Mouse (Mus musculus) cerebellum, adult 9-10 months (tissue): ENCODE data around the gene Rgl1.

Experiments
- DNase-seq: peaks from one replicate; pipeline ENCODE4 v3.0.0; 2022

The Rgl1 gene

DNA sequence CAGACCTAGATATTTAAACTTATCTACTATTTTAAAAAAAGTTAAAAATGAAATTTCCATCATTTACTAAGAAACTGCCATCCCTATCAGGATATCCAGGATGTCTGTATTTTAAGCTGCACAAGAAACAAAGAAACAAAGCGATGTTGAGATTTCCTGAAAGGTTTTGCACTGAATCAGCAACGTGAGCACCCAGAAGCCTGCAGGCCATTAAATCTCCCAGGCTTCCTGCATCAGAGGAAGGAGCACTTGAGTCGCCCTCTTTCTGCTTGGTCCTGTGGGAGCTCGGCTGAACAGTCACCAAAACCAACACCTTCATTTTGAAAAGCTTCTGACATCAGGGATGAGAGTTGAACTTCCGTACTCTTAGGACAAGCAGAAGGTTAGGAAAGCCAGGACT lies 187.2 kb downstream of the Rgl1 start:
- DNase-seq, result no peak

DNA sequence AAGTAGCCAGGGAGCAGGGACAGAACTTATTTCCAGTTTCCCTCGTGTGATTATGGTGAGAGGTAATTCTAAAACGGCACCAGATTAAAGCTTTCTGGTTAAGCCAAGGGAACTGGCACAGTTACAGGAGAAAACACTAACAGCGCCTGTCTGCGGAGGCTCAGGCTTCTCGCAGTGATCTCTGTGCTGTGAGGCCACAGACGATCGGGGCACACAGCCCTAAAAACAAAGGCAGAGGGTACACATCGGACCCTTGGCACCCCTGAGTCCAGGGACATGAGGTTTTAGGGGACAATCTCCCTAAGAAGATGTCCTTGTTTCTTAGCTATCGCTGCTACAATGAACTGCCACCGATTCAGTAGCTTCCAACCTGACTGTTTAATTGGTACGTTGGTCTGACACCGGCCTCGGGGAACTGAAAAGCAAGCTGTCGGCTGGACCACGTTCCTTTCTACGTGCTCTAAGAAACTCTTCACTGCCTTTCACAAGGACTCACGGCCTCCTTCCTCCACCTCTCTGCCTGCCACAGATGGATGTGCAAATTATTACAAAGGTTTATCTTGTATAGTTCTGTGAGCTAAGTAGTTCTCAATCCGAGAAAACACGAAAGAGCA lies 187.9 kb downstream of the Rgl1 start:
- no peak for DNase-seq

DNA sequence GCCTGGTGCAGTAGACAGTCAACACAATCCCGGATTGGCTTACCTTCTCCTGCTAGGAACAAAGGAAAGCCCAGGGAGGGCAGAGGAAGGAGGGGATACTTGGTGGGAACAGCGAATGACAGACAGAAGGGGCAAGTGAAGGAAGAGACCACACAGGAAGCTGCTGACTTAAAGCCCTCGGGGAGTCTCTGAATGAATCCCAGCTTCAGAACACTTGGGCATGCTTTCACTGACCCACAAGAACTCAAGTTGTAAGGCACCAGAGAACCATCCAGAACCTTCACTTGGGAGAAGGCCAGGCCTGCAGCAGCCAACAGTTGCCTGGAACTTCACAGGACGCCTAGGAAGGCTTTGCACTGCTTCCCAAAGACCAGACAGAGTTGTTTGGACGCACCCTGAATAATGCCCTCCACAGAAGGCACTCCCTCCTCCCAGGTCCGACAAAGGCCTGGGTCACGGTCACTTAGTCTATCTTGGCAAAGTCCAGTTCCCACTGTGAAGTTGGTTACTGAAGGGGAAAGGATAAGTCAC lies 189.5 kb downstream of the Rgl1 start:
- peak; percentile 26 for DNase-seq

DNA sequence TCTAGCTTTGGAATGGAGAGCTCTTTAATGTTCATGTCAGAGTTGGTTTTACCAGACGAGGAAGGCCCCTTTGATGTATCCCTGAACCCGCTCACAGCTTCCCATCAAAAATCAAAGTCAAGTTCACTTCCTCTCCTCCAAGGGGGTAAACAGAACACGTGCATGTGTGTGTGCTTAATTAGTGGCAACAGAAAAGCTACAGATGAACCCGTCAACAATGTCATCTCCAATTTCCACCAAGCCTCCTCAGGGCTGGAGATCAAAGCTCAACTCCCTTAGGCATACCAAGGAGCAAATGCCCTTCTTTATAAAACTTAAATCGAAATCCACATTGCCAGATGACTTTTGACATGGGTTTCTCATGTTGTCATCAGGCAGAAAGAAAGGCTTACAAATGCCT lies 191.1 kb downstream of the Rgl1 start:
- no peak for DNase-seq

DNA sequence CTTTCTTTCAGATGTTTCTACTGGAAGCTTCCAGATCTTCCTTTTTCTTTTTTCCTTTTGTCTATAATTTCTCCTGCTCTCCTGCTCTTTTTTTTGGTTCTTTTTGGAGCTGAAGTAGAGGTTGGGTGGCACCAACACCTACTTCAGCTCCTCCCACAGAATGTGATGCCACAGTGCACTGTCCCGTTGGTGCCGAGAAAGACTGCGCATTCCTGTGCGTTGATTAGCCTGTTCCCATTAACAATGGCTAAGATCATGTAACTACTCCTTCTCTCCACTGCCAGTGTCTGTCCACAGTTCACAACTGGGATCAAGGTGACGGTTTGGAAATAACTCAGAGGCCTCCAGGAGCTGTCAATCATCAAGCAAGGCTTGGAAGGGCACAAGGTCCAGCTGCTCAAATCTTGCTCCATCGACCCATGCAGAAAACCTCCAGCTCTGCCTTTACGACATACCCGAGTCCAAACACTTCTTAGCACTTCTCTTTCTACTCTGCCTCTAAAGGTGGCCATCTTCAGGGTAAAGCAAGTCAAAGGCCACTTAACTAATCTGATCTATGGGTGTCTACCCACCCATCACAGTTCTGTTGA lies 192.6 kb downstream of the Rgl1 start:
- no peak for DNase-seq

DNA sequence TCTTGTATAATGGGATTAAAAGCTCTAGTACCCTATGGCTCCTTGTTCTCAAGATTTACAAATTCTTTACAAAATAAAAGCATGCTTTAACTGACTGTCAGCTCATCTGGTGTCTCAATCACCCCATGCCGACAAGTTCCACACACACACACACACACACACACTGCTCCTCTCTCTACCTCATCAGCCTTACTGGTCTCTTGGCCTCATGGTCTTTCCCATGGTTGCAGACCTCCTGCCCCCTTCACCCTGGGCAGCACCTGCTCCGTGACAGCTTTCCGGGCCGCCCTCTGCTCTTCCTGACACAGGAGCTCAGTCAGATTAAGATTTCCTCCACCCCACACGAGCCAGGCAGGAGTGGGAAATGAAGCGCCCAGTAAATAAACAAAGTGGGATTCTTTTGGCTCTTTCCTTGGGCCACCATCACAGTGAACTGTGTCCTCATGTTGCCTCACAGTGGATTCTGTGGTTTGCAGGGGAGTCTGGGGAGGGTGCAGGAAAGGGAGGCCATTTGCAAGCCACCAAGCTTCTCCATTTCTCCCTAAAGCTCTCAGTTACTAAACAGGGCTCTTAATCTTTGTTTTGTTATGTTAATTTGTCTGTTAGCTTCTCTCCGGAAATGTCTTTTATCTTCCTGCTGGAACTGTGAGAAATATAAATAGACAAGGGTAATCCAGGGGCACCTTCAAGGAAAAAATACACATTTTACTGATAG lies 193.2 kb downstream of the Rgl1 start:
- DNase-seq, result no peak

DNA sequence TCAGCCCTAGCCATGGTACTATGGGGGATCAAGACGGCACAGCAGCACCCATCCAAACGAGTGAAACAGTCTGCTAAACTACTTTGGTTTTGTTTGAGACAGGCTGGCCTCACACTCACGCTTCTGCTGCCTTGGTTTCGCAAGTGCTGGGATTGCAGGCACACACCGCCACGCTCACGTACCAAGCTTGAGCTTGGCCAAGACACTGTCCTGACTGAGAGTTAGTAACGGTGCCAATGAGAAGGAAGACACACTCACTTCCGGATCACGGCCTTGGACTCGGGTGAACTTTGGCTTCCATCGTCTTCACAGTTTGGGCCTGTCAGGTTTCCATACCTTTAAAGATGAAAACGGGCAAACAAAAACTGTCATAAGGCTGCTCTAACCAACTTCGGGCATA lies 194.8 kb downstream of the Rgl1 start:
- no peak for DNase-seq

DNA sequence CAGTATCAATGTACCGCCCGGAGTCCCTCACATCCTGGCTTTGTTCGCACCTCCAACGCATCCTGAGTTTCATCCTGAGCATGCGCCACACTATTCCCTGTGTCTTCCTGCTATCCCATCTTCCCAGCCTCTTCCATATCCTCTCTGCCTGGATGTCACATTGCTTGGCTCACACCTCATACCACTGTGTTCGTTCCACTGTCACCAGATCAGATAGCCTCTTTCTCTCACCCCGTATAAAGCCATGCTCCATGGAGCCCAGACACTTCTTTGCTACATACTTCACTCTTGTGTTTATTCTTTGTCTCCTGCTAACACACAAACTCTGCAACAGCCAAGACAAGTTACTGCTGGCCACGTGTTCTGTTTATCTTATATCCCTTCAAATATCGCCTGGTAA lies 195.5 kb downstream of the Rgl1 start:
- DNase-seq, result no peak

DNA sequence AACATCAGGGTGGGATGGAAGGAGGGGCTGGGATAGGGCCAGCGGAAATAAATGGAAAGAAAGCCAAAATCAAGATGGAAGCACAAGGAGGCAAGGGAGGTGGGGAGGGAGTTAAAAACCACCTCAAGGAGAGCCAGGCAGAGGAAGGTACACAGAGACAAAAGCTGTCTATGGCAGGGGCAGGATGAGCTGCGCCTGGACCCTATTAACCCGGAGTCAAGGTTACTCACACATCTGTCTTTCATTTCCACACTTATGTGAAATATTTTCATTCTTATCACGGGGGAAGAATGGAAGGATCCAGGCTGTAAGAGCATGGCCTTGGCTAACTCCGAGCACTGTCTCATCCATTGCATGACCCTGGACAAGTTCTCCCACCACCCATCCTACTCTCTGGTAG lies 202.9 kb downstream of the Rgl1 start:
- DNase-seq, result no peak

DNA sequence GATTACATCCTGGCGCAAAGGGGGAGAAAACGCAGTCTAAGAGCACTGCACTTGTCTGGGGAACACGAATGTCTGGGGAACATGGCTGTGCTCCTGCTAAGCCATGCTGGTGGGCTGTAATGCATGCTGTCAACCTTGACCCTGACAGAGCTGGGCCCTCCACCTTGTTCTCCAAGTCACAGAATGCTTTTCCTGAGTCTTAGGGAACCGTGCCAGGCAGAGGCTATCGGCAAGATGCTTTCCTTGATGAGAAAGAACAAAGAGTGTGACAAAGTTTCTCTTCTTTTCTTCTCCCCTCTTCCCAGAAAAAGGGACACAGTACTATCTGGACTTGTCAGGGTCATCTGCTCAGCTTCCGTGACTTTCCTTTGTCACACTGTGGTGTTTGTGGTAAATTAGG lies 203.3 kb downstream of the Rgl1 start:
- DNase-seq, result no peak

DNA sequence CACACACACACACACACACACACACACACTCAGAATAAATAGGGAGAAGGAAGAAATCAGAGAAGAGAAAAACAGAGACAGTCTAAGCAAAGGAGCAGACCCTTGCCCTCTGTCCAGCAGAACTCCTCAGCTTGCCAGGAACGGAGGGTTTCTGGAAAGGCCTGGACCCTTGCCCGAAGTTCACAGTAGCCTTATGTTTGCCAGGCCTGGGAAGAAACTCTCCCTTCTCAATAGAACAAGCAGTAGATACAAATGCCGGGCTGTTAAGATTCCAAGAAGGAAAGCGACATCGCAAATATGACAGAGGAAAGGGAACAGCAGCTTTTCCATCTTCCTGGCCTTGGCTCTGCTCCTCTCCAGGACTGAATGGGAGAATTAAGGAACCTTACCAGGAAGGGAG lies 205.7 kb downstream of the Rgl1 start:
- peak; percentile 23 for DNase-seq

DNA sequence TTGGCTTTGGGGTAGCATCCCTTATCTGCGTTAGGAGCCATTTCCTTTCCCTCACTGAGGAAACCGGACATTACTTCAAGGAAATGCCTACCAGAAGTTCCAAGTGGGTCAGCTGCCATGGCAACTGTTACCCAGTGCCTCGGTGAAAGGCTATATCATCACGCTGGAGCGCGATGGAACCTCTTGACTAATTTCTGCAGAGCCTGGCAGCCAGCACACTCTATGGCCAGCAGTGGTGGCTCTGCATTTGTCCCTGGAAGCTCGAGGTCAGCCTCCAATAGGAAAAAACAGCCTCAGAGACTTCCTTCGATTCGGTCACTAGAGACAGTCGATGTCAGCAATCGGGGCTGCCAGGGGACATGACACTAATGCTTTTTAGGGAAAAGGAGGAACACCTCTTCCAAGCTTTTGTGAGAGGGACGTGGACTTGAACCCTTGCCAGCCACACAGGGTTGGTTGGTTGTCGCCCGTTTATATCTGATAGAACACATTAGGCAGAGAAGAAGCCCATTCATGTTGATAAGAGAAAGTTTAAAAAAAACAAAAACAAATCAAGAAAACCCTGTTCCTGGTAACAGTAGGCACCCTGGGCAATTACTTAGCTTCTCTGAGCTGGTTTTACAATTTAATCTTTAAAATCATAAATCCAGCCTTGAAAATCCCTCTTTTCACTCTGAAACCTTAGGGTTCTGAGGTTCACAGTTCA lies 209.4 kb downstream of the Rgl1 start:
- no peak for DNase-seq

DNA sequence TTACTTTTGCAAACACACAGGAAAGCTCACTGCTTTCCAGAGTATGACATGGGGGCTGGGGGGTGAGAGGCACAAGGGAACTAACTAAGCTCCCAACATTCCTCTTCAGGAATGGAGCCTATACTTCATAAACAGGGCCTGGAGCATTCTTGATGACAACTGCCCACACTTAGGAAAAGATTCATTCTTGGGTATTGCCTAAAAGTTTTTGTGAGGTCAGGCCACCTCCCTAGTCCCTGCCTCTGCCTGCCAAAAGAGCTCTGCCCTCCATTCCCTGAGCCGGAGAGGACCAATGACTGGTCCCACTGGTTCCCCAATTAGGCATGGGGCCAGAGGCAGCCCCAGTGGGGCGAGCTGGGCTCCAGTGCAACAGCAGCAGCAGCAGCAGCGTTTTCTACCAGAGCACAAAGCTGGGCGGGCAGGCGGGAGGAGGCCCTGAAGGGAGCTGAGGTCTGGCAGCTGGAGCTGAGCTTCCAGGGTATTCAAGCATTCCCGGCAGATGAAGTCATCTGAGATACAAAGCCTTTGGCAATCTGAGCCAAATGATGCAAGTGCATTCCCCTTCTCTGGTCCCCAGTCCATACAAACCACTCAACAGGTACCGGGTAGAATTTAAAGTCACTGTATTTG lies 210.1 kb downstream of the Rgl1 start:
- no peak for DNase-seq

DNA sequence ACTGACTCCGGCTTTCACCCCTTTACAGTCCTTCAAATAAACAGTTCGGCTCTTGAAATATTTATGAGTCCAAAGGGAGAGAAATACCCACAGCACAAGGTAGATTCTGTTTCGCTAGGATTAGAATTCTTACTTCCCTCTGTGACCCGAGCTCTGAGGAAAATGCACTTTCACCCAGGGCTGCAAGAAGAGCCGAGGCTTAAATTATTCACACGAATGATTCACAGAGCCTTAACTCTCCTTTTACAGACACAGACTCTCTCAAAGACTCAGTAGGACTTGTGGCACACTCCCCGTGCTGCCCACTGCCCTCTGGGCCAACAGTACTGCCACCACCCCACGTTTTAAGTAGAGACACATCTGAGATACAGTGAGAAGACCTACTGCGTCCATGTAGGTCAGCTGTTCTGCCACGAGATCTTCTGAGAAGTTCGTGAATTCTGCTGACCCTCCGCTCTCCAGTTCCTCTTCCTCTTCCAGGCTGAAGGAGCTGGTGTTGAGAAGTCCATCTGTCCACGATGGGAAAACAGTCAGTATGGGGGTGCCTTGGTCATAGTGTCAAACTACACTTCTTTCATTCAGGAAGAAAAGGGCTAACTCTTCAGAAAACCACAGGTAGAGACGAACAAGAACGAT lies 212.1 kb downstream of the Rgl1 start:
- no peak for DNase-seq

DNA sequence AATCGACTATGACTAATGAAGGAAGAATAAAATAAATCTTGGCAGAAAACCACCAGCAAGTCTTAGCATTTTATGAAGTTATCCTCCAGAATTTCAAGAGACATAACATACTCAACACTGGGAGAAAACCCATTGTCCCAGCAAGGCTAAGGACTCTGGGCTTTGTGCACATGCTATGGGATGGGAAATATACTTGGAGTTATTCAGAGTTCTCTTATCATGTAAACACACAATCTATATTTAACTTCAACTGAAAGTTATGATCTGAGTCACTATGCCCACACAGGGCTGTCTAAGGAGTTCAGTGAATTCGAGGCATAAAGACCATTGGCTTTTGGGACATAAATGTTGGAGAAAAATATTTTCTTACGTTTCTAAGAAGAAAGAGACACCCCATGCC lies 215.2 kb downstream of the Rgl1 start:
- no peak for DNase-seq

DNA sequence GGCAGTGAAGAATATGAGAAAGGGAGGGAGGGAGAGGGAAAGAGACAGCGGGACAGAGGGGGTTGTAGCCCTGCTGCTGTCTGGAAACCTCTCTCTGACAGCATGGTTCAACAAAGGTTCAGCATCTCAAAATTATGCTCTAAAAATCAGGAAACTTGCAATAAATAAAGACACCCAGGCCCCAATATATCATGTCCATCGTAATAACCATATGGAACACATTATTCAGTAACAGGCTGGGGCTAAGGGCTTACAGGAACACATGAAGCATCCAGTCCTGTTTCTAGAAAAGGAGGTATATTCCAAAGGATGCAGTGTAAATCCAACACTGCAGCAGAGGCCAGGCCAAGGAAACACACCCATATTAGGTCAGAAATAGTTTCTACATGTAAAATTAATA lies 215.6 kb downstream of the Rgl1 start:
- DNase-seq, result no peak

DNA sequence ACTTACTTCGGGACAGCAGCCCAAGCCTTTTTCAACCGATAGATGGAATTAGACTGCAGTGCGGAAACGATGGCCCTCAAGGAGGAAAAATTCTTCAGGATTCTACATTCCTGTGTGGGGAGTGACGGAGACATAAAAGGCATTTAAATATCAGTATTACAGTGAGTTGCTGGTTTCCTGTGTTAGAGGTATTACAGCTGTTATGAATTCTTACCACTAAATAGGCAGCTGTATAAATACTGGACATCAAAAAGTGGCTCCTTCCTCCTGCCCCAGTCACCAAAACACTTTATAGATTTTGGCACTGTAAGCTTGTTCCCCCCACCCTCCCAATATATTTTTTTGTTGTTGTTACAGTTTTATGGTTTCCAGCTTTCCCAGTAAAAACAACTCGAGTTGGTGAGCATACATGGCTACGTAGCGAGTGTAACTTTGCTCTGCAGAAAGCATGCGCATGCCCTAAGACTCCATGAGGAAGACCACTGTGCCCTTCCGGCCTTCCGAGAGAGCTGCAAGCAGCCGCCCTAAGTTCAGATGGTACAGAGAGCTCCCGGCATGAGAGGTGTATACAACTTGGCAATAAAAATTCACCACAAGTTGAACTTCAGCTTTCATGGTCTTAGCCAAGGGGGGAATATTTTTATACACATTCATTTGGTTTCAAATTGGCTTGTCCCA lies 217.0 kb downstream of the Rgl1 start:
- no peak for DNase-seq

DNA sequence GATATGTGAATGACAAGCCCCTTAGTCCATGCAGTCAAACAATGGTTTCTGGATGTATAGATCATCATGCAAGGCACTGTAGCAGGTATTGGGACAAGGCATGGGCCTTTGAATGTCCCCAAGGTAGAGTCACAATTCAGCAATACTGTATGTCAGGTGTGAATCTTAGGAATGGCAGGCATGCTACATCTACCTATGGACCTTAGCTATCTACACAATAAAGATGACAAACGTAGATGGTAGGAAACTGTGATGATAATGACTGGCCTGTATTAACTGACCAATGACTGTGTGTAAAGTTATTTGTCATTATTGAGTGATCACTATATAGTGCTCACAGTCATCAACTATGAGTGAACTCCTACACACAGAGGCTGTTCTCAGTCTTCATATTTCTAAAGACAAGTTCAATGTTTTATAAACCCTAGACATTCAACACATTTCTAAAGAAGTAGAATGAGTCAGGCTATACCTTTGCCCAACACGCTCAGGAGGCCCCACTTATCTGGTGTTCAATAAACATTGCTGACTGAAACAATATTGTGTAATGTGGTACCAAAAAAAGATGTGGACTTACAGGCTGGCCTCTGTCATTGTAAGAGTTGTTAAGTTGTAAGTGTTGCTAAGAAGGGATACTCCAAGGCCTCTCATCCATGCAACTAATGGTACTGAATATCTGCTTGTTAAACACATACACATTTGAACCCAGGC lies 222.5 kb downstream of the Rgl1 start:
- DNase-seq, result no peak

DNA sequence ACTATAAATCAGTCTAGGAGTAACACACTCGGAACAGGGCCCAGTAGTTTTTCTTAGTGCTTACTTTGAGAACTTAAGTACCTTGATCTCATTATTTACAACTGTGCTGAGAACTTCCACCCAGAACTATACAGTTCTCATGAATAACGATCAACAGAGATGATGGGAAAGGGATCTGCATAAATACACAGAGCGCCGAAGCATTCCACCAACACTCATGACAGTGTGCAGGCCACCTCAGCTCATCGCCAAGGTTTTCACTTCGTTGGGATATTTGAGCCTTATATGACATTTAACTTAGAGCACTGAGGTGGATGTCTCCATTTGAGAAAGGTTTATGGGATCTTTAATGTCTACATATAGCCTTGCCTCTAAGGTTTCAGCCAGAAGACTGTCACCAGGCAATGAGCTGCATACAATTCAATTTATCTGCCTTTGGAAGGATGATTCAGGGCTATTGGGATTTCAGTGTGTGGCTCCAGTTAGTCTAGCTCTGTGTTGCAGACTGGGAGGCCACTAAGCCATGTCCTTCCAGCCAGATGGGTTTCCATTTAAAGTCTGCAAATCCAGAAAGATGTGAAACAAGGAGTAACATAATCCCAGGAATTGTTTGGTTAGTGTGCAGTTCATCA lies 223.3 kb downstream of the Rgl1 start:
- no peak for DNase-seq

DNA sequence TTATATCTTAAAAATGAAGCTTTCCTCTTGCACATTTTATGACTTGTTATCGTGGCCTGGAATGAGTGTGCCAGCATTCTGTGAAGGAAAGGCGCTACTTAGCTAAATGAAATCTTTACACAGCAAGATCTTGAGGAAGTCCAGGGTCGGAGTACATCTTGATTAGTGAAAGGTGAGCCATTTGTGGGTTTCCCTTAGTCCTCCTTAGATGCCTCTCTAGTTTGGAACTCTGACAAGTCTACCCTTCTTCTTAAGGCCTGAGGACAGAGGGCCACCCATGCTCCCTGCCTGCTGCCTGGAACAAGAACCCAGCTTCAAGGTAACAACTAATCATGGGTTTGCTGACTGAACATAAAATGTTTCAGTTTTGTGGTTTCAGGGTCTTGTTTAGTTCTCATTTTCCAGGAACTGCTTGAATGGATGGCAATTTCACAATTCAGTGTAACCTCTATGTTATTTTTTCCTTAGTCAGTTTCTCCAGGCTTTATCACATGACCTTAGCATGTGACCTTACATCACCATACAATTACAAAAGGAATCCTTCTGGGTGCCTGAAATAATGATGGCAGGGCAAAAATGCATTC lies 225.8 kb downstream of the Rgl1 start:
- DNase-seq, result no peak

DNA sequence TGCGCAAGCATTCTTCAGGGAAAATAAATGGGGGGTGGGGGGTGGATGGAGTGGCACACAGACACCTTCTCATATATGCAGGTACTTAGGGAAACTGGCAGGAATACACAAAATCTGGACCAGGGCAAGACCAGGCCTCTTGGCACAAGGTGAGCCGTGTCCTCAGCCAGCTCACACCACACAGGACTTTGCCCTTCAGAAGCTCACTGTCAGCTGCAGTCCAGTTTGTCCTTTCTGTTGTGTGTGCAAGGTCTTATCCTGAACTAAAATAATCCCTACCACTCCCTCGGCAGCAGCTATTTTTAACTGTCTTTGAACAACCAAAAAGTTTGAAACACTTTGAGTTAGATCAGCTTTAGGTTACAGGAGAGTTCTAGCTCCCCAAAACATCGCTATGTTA lies 227.3 kb downstream of the Rgl1 start:
- no peak for DNase-seq
